Mouse (Mus musculus) heart, embryonic 14.5 days (tissue): ENCODE data around the gene Sult1a1. TPM values are rescaled to one million over a fixed set of nuclear protein-coding genes. Genes with fewer than 3 reads are reported as not detected.
"Not testable (repeated sequence)": the region's sequence is repeated elsewhere in the genome, so short reads cannot be mapped to it uniquely, and the experiment has no call there.

Experiments used
- ATAC-seq: fragments of 200-750 bp; cut with Nextera tagmentation; 2 replicates; pipeline ENCODE4 v1.8.0; 2017; ENCODE audit warnings: low read depth, moderate TSS enrichment; ENCODE audit not compliant: insufficient number of reproducible peaks, insufficient read depth, low FRiP score
- H3K27ac ChIP-seq, 2 experiments: fragments of 200-500 bp in 1 of 2; fragments of 300-500 bp in 1 of 2; sonication (generic) in 1 of 2; replicated peaks in 1 of 2; 2 replicates each; pipeline ENCODE4 v1.5.1; 2012 to 2014; ENCODE audit warnings: low read depth in 2 of 2, low read length in 2 of 2, control low read depth in 1 of 2, mild to moderate bottlenecking in 1 of 2, mixed read lengths in 1 of 2; ENCODE audit not compliant: control insufficient read depth in 1 of 2, insufficient read depth in 1 of 2
- H3K27me3 ChIP-seq: fragments of 300-500 bp; sonication (generic); 2 replicates; pipeline ENCODE4 v1.6.1; 2014; ENCODE audit warnings: mild to moderate bottlenecking, low read length, control low read depth; ENCODE audit not compliant: control insufficient read depth, insufficient read depth
- H3K36me3 ChIP-seq: fragments of 300-500 bp; sonication (generic); 2 replicates; pipeline ENCODE4 v1.6.1; 2014; ENCODE audit warnings: mild to moderate bottlenecking, control low read depth, low read length, mixed read lengths; ENCODE audit not compliant: control insufficient read depth, insufficient read depth
- H3K4me1 ChIP-seq, 2 experiments: fragments of 200-500 bp in 1 of 2; fragments of 300-500 bp in 1 of 2; sonication (generic) in 1 of 2; 2 replicates each; pipeline ENCODE4 v1.6.1; 2012 to 2014; ENCODE audit warnings: low read length in 2 of 2, control low read depth in 1 of 2, mixed read lengths in 1 of 2; ENCODE audit not compliant: control insufficient read depth in 2 of 2, insufficient read depth in 2 of 2
- H3K4me2 ChIP-seq: fragments of 300-500 bp; sonication (generic); 2 replicates; pipeline ENCODE4 v1.6.1; 2014; ENCODE audit warnings: mild to moderate bottlenecking, low read length
- H3K4me3 ChIP-seq, 2 experiments: fragments of 200-500 bp in 1 of 2; fragments of 300-500 bp in 1 of 2; sonication (generic) in 1 of 2; 2 replicates each; pipeline ENCODE4 v1.5.1; 2012 to 2014; ENCODE audit warnings: low read length in 2 of 2, mild to moderate bottlenecking in 2 of 2, control low read depth in 1 of 2, low read depth in 1 of 2, moderate library complexity in 1 of 2; ENCODE audit not compliant: control insufficient read depth in 1 of 2, insufficient read depth in 1 of 2
- H3K9ac ChIP-seq: fragments of 300-500 bp; sonication (generic); 2 replicates; pipeline ENCODE4 v1.6.1; 2014; ENCODE audit warnings: mild to moderate bottlenecking, low read length
- H3K9me3 ChIP-seq: fragments of 300-500 bp; sonication (generic); 2 replicates; pipeline ENCODE4 v1.6.1; 2016; ENCODE audit warnings: low read length, control low read depth; ENCODE audit not compliant: control insufficient read depth
- WGBS: fragments of 180-500 bp; shearing (Covaris S2); extraction: QIAGEN DNeasy Blood & Tissue Kit; methylation state at CpG from one replicate; pipeline ENCODE4 v1.1.7; 2014; 5-methylcytosine and 5-hydroxymethylcytosine counted together
- polyA plus RNA-seq: library from polyadenylated mRNA; unstranded; fragments of >200 nt; fragmentation: Nextera tagmentation; extraction: Ambion mirVana; gene quantifications from 2 replicates; pipeline ENCODE4 v1.2.1, GENCODE M21; 2014

Sult1a1 gene
- polyA plus RNA-seq, 1 experiment from 2014 or later, result 13.5 TPM

GRCm38 (mm10) chr7:126644914-126645313, 31.3 kb downstream of the Sult1a1 start:
- Histone ChIP-seq H3K4me3 (no peak overlapping the region), H3K27ac (no peak overlapping the region), H3K9me3 (no peaks in the 10 kb centered on the region), H3K27me3 (no peaks in the 10 kb centered on the region; the same call in 1 of the 2 replicates), H3K4me2 (no peak overlapping the region), H3K4me1 (peaks cover 0 to 8% of the 10 kb centered on the region in 2 experiments; a peak in 2 of 4 replicates), H3K9ac (no peak overlapping the region), H3K36me3 (no peaks in the 10 kb centered on the region)
- ATAC-seq, result no peak

DNA sequence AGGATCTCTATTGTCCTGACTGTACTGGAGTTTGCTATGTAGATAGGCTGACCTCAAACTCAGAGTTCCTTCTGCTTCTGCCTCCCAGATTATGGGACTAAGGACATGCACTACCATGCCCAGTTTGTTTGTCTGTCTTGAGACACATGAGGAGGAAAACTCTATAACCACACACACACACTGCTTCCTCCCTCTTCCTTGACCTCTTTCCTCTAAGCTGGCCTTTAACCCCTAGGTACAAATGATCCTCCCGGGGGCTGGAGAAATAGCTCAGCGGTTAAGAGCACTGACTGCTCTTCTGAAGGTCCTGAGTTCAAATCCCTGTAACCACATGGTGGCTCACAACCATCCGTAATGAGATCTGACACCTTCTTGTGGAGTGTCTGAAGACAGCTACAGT, 31.9 kb downstream of the Sult1a1 start:
- Histone ChIP-seq H3K36me3 (no peaks in the 10 kb centered on the region), H3K4me1 (peaks cover 0 to 5% of the 10 kb centered on the region in 2 experiments; a peak in 2 of 4 replicates), H3K4me3 (no peak overlapping the region), H3K9ac (no peak overlapping the region), H3K27me3 (no peaks in the 10 kb centered on the region; the same call in 1 of the 2 replicates), H3K27ac (no peak overlapping the region), H3K9me3 (no peaks in the 10 kb centered on the region), H3K4me2 (no peak overlapping the region)
- no peak for ATAC-seq
- 61% methylated on average over 3 of the region's 3 CpGs for WGBS

- not testable (repeated sequence) for H3K4me2 ChIP-seq, H3K36me3 ChIP-seq, H3K4me3 ChIP-seq, ATAC-seq, H3K4me1 ChIP-seq, H3K9ac ChIP-seq, H3K27me3 ChIP-seq, H3K9me3 ChIP-seq, H3K27ac ChIP-seq
- WGBS, result 68% methylated on average over 2 of the region's 3 CpGs
These were observed 33.0 kb downstream of the Sult1a1 start for GRCm38 (mm10) chr7:126643244-126643617.

GRCm38 (mm10) chr7:126642545-126643243, 33.5 kb downstream of the Sult1a1 start:
- WGBS, result 73% methylated on average over 5 of the region's 5 CpGs
- Histone ChIP-seq H3K4me3 (no peak overlapping the region), H3K9ac (no peak overlapping the region), H3K27me3 (no peaks in the 10 kb centered on the region; the same call in 1 of the 2 replicates), H3K9me3 (no peaks in the 10 kb centered on the region), H3K27ac (no peak overlapping the region), H3K36me3 (no peaks in the 10 kb centered on the region), H3K4me1 (no peaks in the 10 kb centered on the region; a peak in 1 of 4 replicates), H3K4me2 (no peak overlapping the region)
- ATAC-seq, result no peak

DNA sequence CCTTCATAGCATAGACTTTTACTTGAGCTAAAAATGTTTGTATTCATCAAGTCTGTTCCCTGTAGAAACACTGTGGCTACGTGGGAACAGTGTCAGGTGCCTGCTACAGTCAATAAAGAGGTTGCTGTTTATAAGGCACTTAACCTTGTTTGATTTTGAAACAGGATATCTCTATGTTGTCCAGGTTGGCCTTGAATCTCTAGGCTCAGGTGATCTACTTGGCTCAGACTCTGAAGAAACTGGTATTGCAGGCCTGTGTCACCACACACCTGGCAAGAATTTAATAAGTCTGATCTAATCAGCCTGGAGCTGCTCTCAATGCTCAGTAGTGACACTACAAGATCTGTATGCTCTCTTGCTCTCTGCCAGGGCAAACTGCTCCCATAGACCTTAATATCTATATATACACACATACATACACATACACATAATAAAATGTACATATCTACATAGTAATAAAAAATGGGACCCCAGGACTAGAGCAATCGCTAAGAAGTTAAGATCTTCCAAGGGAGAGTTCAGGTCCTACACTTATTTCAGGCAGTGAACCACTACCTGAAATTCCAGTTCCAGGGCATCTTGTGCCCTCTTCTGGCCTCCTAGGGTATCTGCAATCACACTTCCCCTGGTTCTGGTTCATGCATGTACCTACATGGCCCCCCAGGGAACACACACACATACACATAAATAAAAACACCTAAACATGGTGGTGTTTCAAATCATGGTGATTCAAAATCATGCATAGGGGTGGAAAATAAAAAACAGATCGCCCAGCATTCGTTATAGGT, 39.3 kb downstream of the Sult1a1 start:
- Histone ChIP-seq H3K36me3 (no peaks in the 10 kb centered on the region), H3K4me2 (no peak overlapping the region), H3K27me3 (no peaks in the 10 kb centered on the region; the same call in 1 of the 2 replicates), H3K4me3 (no peak overlapping the region), H3K27ac (no peak overlapping the region), H3K4me1 (no peaks in the 10 kb centered on the region), H3K9ac (no peak overlapping the region), H3K9me3 (no peaks in the 10 kb centered on the region)
- 13% methylated on average over 4 of the region's 4 CpGs for WGBS
- ATAC-seq, result no peak

- no peaks in the 10 kb centered on the region for H3K36me3 ChIP-seq
- H3K4me3 ChIP-seq, result no peak overlapping the region
- H3K27me3 ChIP-seq, result no peaks in the 10 kb centered on the region; the same call in 1 of the 2 replicates
- H3K4me1 ChIP-seq, result no peaks in the 10 kb centered on the region
- no peaks in the 10 kb centered on the region for H3K9me3 ChIP-seq
- H3K9ac ChIP-seq, result no peak overlapping the region
- no peak overlapping the region for H3K27ac ChIP-seq
- no peak overlapping the region for H3K4me2 ChIP-seq
- no peak for ATAC-seq
These were observed 40.9 kb downstream of the Sult1a1 start for GRCm38 (mm10) chr7:126635375-126635774.

GRCm38 (mm10) chr7:126632478-126632877, 43.8 kb downstream of the Sult1a1 start:
- no peak for ATAC-seq
- Histone ChIP-seq H3K4me2 (no peak overlapping the region), H3K9ac (no peak overlapping the region), H3K36me3 (no peaks in the 10 kb centered on the region), H3K9me3 (no peaks in the 10 kb centered on the region), H3K4me1 (no peaks in the 10 kb centered on the region; a peak in 1 of 4 replicates), H3K27me3 (no peaks in the 10 kb centered on the region), H3K4me3 (no peak overlapping the region), H3K27ac (no peak overlapping the region)
- 53% methylated on average over 2 of the region's 2 CpGs for WGBS
